Mouse (Mus musculus) lung, adult 2 months (tissue): Measurements from ENCODE around the gene Cd163.

Experiments used
- CTCF ChIP-seq: fragments of 200-500 bp; IDR thresholded peaks from 2 replicates; pipeline ENCODE4 v1.5.1; 2011; ENCODE audit warnings: mild to moderate bottlenecking, low read length, control low read depth; ENCODE audit not compliant: insufficient read depth
- POLR2A ChIP-seq: fragments of 200-500 bp; IDR thresholded peaks from 2 replicates; pipeline ENCODE4 v1.6.1; 2011; ENCODE audit warnings: low read depth, mild to moderate bottlenecking, control low read depth, low read length, borderline replicate concordance; ENCODE audit errors: extremely low read depth

DNA sequence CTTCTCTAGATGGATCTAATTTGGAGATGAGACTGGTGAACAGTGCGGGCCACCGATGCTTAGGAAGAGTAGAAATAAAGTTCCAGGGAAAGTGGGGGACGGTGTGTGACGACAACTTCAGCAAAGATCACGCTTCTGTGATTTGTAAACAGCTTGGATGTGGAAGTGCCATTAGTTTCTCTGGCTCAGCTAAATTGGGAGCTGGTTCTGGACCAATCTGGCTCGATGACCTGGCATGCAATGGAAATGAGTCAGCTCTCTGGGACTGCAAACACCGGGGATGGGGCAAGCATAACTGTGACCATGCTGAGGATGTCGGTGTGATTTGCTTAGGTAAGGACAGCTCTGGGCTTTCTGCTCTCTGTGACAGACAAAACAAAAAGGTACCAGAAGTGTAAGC, 4.5 kb downstream of the Cd163 start:
- TF ChIP-seq POLR2A (no peak), CTCF (no peak)
